Mouse (Mus musculus): ENCODE measurements around the gene Yjefn3.
A peak's percentile ranks its signal among the peaks of the same experiment; 100 is the strongest.
"Not testable (repeated sequence)": the region's sequence is repeated elsewhere in the genome, so short reads cannot be mapped to it uniquely, and the experiment has no call there.

Gene Yjefn3

GRCm38 (mm10) chr8:69902163-69903062 is at the start of gene Yjefn3, which contains the start of the genes Tssk6 and Ndufa13:
Gene Yjefn3 (minus strand): TSS chr8:69902712.
Gene Tssk6 (plus strand): TSS chr8:69902184.
Gene Ndufa13 (minus strand): TSS chr8:69902558.
- DNase-seq (ENCODE audit: extremely low read depth, insufficient read length, low spot score), result no peak

DNA sequence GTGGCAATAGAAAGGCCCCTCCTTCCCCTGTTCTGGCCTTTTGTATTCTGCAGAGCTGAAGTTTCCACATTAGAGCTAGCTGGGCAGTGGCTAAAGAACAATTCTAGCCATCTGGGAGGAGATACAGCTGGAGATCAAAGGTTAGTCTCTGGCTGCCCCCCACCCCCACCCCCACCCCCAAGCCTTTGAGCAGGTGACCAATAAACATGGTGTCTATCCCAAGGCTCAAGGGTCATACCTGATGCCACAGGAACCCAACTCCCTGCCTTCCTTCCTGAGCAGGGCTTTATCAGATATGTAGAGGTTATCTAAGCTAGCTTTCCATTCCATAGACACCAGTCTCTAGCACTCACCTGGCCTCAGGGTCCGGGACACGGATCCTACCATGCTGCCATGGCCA is 47.8 kb upstream of the Yjefn3 start:
- DNase-seq (ENCODE audit: extremely low read depth, insufficient read length, low spot score), result no peak

DNA sequence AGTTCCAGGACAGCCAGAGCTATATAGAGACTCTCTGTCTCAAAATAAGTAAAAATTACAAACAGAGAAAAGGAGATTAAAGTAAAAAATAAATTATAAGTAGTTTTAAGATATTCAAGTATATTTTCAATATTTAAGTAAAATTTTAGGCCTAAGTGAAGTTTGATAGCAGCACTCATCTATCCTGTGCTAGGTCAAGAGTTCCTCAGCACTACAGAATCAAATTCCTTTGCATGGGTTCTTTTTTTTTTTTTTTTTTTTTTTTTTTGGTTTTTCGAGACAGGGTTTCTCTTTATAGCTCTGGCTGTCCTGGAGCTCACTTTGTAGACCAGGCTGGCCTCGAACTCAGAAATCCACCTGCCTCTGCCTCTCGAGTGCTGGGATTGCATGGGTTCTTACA is 40.0 kb upstream of the Yjefn3 start:
- DNase-seq (ENCODE audit: extremely low read depth, insufficient read length, low spot score), result not testable (repeated sequence)

DNA sequence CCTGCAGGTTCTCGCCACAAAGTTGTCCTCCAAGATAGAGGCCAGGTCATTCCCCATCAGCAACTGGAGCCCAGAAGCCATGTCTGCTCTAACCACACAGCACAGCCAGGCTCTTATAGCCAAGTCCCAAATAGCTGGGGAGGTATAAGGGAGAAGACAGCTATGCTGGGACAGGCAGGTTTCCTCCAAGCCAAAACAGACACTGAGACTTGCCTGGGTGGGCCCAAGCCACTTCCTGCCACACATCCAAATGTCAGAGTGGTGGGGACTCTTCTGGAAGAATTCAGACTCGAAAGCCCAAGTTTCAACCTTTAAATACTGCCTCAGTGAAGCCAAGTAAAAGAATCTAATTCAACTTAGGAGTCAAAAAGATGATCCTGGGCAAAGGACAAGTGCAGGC is 37.9 kb upstream of the Yjefn3 start:
- peak; percentile 35 for DNase-seq (ENCODE audit: extremely low read depth, insufficient read length, low spot score)

DNA sequence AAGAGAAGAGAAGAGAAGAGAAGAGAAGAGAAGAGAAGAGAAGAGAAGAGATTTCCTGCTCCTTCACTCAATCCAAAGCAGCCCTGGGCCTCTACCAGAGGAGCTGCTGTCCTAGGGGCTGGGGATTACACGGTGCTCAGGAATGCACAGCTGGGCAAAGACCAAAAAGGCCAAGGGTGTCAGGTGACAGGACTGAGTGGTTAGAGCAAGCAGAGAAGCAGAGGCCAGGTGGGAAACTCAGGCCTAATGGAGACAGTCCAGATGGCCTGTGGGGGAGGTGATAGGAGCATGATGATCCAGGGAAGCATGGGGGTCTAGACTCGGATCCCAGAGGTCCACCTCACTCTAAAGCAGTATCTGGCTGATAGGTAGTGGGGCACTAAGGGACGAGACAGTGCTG is 37.1 kb upstream of the Yjefn3 start:
- DNase-seq (ENCODE audit: extremely low read depth, insufficient read length, low spot score), result peak; percentile 70

DNA sequence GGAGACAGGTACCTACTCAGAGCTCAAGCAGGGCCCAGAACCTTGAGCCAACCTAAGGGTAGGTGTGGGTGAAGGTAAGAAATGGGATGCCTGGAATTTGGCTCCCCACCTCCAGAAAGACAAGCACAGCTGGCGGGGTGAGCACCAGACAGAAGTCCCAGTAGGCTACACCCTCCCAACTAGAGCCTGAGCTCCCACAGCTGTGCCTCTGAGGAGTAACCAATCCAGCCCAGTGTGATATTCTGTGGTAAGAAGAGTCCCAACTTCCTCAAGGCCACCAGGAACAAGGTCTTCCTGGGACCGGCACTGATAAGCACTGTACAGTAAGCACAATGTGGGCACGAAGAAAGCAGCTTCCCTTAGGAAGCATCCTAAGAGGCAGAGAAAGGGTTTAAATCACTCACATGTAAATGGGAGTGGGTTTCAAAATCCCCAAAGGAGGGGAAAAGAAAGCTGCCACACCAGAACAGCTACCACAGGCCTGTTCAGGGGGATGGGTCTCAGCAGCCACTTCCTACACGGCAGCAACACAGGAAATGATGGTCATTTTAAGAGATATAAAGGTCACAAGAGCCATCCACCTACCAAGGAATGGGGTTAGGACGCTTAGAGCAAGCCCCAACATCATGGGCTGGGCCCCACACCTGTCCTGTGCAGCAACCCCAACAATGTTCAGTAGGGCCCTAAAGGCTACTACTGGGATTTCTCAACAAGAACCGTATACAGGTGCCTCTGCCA is 35.9 kb upstream of the Yjefn3 start:
- DNase-seq (ENCODE audit: extremely low read depth, insufficient read length, low spot score), result no peak

GRCm38 (mm10) chr8:69937466-69937865 is 35.0 kb upstream of the Yjefn3 start:
- DNase-seq (ENCODE audit: extremely low read depth, insufficient read length, low spot score), result no peak

- DNase-seq (ENCODE audit: extremely low read depth, insufficient read length, low spot score), result no peak
Measured at GRCm38 (mm10) chr8:69936050-69936794, 33.7 kb upstream of the Yjefn3 start.

GRCm38 (mm10) chr8:69935431-69935830 is 32.9 kb upstream of the Yjefn3 start:
- no peak for DNase-seq (ENCODE audit: extremely low read depth, insufficient read length, low spot score)

DNA sequence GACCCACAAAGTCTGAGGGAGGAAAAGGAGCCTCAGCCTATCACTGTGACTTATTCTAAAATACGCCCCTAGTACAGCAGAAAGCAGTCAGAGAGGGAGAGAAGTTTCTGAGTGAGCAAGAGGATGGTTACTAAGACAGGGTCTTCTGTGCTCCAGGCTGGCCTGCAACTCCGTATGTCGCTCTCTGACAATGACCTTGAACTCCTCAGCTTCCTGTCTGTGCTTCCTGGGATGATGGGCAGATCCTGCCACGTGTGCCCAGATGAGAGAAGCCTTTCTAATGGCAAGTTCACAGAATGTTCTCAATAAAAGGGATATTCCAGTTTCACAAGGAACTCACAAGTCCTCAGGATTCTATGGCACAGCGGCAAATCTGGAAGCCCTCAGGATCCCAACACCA is 32.1 kb upstream of the Yjefn3 start:
- no peak for DNase-seq (ENCODE audit: extremely low read depth, insufficient read length, low spot score)

- no peak for DNase-seq (ENCODE audit: extremely low read depth, insufficient read length, low spot score)
Measured at GRCm38 (mm10) chr8:69933811-69934210, 31.3 kb upstream of the Yjefn3 start.

GRCm38 (mm10) chr8:69926901-69927300 is 24.4 kb upstream of the Yjefn3 start:
- DNase-seq (ENCODE audit: extremely low read depth, insufficient read length, low spot score), result no peak

DNA sequence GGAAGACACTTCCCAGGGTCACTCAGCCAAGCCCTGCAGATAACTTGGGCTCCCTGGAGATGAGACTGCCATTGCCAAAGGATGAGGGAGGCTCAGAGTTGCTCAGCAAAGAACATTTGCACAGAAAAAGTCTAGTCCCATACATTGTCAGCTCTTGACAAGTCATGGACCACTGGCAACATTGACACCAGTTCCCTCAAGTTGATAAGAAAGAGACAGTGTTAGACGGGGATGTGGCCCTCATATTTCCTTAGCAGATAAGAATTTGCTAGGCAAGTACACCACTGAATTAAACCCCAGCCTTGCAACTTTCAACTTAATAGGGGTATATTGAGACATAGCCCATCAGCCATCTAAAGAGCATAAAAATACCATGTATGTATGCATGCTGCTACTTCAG is 21.5 kb upstream of the Yjefn3 start:
- DNase-seq (ENCODE audit: extremely low read depth, insufficient read length, low spot score), result no peak

GRCm38 (mm10) chr8:69921141-69921540 is 18.6 kb upstream of the Yjefn3 start:
- no peak for DNase-seq (ENCODE audit: extremely low read depth, insufficient read length, low spot score)

- no peak for DNase-seq (ENCODE audit: extremely low read depth, insufficient read length, low spot score)
Measured at GRCm38 (mm10) chr8:69919876-69920662, 17.6 kb upstream of the Yjefn3 start.

DNA sequence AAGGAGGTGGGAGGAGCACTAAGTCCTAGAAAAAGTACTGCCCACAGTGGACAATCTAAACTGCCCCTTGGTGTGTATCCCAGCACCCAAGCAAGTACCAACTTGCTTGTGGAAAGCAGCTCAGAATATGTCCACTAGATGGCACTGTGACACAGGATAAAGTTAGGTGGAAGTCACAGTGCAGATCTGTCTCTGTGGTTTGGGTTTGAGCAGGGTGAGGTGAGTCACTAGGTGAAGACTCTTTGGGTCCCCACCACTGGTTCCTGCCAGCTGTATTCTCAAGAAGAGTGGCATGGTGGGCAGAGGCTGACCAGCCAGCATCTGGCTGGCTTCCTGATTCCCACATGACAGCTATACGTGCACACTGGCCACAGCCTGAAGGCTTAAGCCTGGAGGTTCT is 16.5 kb upstream of the Yjefn3 start:
- peak; percentile 78 for DNase-seq (ENCODE audit: extremely low read depth, insufficient read length, low spot score)

DNA sequence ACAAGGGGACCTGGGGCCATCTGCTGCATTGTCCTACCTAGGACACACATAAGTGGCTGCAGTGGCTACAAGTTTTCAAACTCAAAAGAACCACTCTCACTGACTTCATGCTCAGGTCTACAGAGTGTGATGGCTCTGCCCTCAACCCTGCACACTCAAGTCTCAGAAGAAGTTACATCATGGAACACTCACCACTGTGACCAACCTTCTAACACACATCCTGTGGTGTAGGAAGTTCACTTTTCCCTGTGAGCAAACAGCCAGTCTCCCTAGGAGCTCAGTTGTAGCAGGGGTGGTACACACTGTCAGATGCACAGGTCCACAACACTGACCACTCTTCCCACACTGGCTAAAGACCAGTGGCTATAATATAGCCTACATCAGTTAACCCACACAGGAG is 16.0 kb upstream of the Yjefn3 start:
- no peak for DNase-seq (ENCODE audit: extremely low read depth, insufficient read length, low spot score)

- no peak for DNase-seq (ENCODE audit: extremely low read depth, insufficient read length, low spot score)
Measured at GRCm38 (mm10) chr8:69915748-69916147, 13.2 kb upstream of the Yjefn3 start.

- no peak for DNase-seq (ENCODE audit: extremely low read depth, insufficient read length, low spot score)
Measured at GRCm38 (mm10) chr8:69914526-69914925, 12.0 kb upstream of the Yjefn3 start.

DNA sequence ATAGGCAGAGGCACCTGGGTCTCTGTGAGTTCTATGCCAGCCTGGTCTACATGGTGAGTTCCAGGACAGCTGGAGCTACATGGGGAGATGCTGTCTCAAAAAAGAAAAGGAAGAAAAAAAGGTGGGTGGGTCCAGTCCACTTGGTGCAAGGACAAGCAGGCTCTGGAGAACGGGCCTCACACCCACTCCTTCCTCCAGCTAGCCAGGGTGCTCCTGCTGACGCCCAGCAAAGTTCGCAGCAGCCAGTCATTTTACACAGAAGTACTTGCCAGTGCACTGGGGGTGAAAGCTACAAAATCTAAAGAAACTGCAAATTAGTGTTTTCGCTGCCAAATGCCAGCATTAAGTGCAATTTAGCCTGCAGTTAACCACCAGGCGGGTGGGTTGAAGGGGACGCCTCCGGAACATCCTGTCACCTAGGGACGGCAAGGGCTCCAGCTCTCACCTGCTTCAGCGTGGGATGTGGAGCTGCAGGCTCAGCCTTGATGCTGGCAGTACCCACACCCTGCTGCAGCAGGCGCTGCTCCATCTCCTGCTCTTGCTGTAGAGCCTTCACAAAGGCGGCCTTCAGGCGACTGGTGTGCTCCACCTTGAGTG is 10.1 kb upstream of the Yjefn3 start:
- no peak for DNase-seq (ENCODE audit: extremely low read depth, insufficient read length, low spot score)
